Mouse (Mus musculus) liver, embryonic 12.5 days (tissue): Measurements from ENCODE around the gene Olfr411. TPM values are rescaled to one million over a fixed set of nuclear protein-coding genes. Genes with fewer than 3 reads are reported as not detected.

Experiments
- ATAC-seq: fragments of 200-750 bp; cut with Nextera tagmentation; 2 replicates; pipeline ENCODE4 v1.8.0; 2017; ENCODE audit warnings: moderate number of reproducible peaks, mild to moderate bottlenecking, moderate library complexity
- H3K27ac ChIP-seq: fragments of 300-500 bp; sonication (generic); 2 replicates; pipeline ENCODE4 v1.5.1; 2016; ENCODE audit warnings: mild to moderate bottlenecking
- H3K27me3 ChIP-seq: fragments of 300-500 bp; sonication (generic); replicated peaks from 2 replicates; pipeline ENCODE4 v1.6.1; 2016; ENCODE audit warnings: mild to moderate bottlenecking, moderate library complexity
- H3K36me3 ChIP-seq: fragments of 300-500 bp; sonication (generic); 2 replicates; pipeline ENCODE4 v1.6.1; 2016; ENCODE audit warnings: mild to moderate bottlenecking, moderate library complexity
- H3K4me1 ChIP-seq: fragments of 300-500 bp; sonication (generic); 2 replicates; pipeline ENCODE4 v1.6.1; 2016
- H3K4me2 ChIP-seq: fragments of 300-500 bp; sonication (generic); 2 replicates; pipeline ENCODE4 v1.6.1; 2016; ENCODE audit warnings: mild to moderate bottlenecking, moderate library complexity
- H3K4me3 ChIP-seq: fragments of 300-500 bp; sonication (generic); 2 replicates; pipeline ENCODE4 v1.5.1; 2016; ENCODE audit warnings: mild to moderate bottlenecking, moderate library complexity
- H3K9ac ChIP-seq: fragments of 300-500 bp; sonication (generic); 2 replicates; pipeline ENCODE4 v1.6.1; 2016; ENCODE audit warnings: mild to moderate bottlenecking, moderate library complexity
- H3K9me3 ChIP-seq: fragments of 300-500 bp; sonication (generic); replicated peaks from 2 replicates; pipeline ENCODE4 v1.6.1; 2016; ENCODE audit warnings: mild to moderate bottlenecking, moderate library complexity
- WGBS: fragments of 180-500 bp; shearing (Covaris S2); methylation state at CpG from one replicate; pipeline ENCODE4 v1.1.7; 2016; ENCODE audit not compliant: insufficient replicate concordance; 5-methylcytosine and 5-hydroxymethylcytosine counted together
- polyA plus RNA-seq: library from polyadenylated mRNA; unstranded; fragments of >200 nt; fragmentation: Nextera tagmentation; extraction: Ambion mirVana; gene quantifications from 2 replicates; pipeline ENCODE4 v1.2.1, GENCODE M21; 2016

Olfr411 gene
- polyA plus RNA-seq, 1 experiment from 2014 or later = not detected

DNA sequence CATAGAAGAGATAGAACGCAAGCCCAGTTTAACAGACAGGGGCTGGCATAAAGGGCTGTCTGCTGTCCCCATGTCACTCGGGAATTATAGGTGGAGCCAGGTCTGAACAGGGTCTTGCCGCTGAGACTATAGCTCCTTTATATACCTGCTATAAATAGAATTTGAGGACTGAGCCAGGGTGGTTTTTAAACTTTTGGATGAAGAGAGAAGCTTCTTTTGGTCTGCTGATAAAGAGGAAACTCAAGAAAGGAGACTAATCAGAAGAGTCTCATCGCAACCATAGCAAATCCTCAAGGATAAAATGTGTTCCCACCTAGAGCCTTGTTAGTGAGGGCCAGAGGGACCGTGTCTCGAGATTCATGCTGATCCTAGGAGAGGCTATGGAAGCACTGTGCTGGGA is 14.5 kb downstream of the Olfr411 start, which contains the start of gene Olfr410:
TSS of gene Olfr410 (minus strand) at position 101 of the 400 bp plus-strand sequence.
- Histone ChIP-seq H3K4me2 (no peak within 1 kb of the TSS), H3K9me3 (no peaks in the 10 kb centered on the region), H3K27ac (no peak within 1 kb of the TSS), H3K9ac (no peak within 1 kb of the TSS), H3K36me3 (no peaks in the 10 kb centered on the region), H3K4me1 (no peaks in the 10 kb centered on the region), H3K4me3 (no peak within 1 kb of the TSS), H3K27me3 (no peaks in the 10 kb centered on the region)
- no peak for ATAC-seq
- WGBS = 53% methylated on average over 6 of the region's 6 CpGs

- no peak overlapping the region for H3K9ac ChIP-seq
- no peak overlapping the region for H3K27ac ChIP-seq
- H3K27me3 ChIP-seq = no peaks in the 10 kb centered on the region
- no peaks in the 10 kb centered on the region for H3K4me1 ChIP-seq
- ATAC-seq = no peak
- no peak overlapping the region for H3K4me2 ChIP-seq
- no peak overlapping the region for H3K4me3 ChIP-seq
- H3K9me3 ChIP-seq = no peaks in the 10 kb centered on the region
- H3K36me3 ChIP-seq = no peaks in the 10 kb centered on the region
These were observed 23.7 kb downstream of the Olfr411 start for GRCm38 (mm10) chr11:74328781-74329180.

DNA sequence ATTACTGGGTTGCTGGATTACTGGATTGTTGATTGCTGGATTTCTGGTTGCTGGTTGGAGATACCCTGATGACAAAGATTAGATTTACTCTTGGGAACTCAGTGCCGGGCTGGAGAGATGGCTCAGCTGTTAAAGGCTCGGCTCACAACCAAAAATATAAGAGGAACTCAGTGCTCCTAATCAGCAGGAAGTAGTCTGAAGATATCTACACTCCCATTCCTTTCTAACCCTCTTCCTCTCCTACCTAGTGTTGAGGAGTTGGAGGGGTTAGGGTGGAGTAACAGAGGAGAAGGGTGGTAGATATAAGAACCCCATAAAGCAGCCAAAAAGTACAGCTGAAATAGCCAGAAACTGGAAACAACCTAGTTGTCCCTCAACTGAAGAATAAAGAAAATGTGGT is 26.4 kb downstream of the Olfr411 start:
- WGBS = 21% methylated on average over 2 of the region's 2 CpGs
- Histone ChIP-seq H3K27me3 (no peaks in the 10 kb centered on the region), H3K36me3 (no peaks in the 10 kb centered on the region), H3K4me2 (no peak overlapping the region), H3K9me3 (no peaks in the 10 kb centered on the region), H3K4me1 (no peaks in the 10 kb centered on the region), H3K4me3 (no peak overlapping the region), H3K27ac (no peak overlapping the region), H3K9ac (no peak overlapping the region)
- no peak for ATAC-seq

Other genes starting within 250 kb of the Olfr411 start
- not detected in 2 replicates for gene Olfr401, start 238.9 kb downstream of the Olfr411 start, polyA plus RNA-seq
- not detected in 2 replicates for gene Olfr402, start 199.1 kb downstream of the Olfr411 start, polyA plus RNA-seq
- gene Olfr403, start 166.4 kb downstream of the Olfr411 start, polyA plus RNA-seq = not detected in 2 replicates
- not detected in 2 replicates for gene Olfr43, start 141.3 kb downstream of the Olfr411 start, polyA plus RNA-seq
- not detected in 2 replicates for gene Olfr406, start 92.8 kb downstream of the Olfr411 start, polyA plus RNA-seq
- not detected in 2 replicates for gene Olfr59, start 68.9 kb downstream of the Olfr411 start, polyA plus RNA-seq
- not detected in 2 replicates for gene Olfr410, start 14.6 kb downstream of the Olfr411 start, polyA plus RNA-seq
- gene Olfr412, start 9.4 kb upstream of the Olfr411 start, polyA plus RNA-seq = not detected in 2 replicates